Mouse (Mus musculus): Measurements from ENCODE around the gene Isca2.
A peak's percentile ranks its signal among the peaks of the same experiment; 100 is the strongest.

The Isca2 gene

GRCm38 (mm10) chr12:84773476-84773875, 425 bp downstream of the Isca2 start:
- DNase-seq (ENCODE audit: low spot score), result no peak

GRCm38 (mm10) chr12:84774376-84774775, 1.3 kb downstream of the Isca2 start:
- DNase-seq (ENCODE audit: low spot score), result no peak

- no peak for DNase-seq (ENCODE audit: low spot score)
Observed at GRCm38 (mm10) chr12:84776229-84776628, 3.2 kb downstream of the Isca2 start.

GRCm38 (mm10) chr12:84784604-84785381, 11.7 kb downstream of the Isca2 start:
- peak; percentile 94 for DNase-seq (ENCODE audit: low spot score)

- no peak for DNase-seq (ENCODE audit: low spot score)
Observed at GRCm38 (mm10) chr12:84786091-84786490, 13.0 kb downstream of the Isca2 start.

GRCm38 (mm10) chr12:84790853-84791252, 17.8 kb downstream of the Isca2 start:
- DNase-seq (ENCODE audit: low spot score), result no peak

GRCm38 (mm10) chr12:84792629-84793028, 19.6 kb downstream of the Isca2 start:
- DNase-seq (ENCODE audit: low spot score), result no peak

- DNase-seq (ENCODE audit: low spot score), result no peak
Observed at GRCm38 (mm10) chr12:84794647-84795046, 21.6 kb downstream of the Isca2 start.

- no peak for DNase-seq (ENCODE audit: low spot score)
Observed at GRCm38 (mm10) chr12:84799086-84799485, 26.0 kb downstream of the Isca2 start.

- DNase-seq (ENCODE audit: low spot score), result no peak
Observed at GRCm38 (mm10) chr12:84800419-84800818, 27.4 kb downstream of the Isca2 start.

- no peak for DNase-seq (ENCODE audit: low spot score)
Observed at GRCm38 (mm10) chr12:84801532-84802110, 28.6 kb downstream of the Isca2 start.

GRCm38 (mm10) chr12:84802625-84803024, 29.6 kb downstream of the Isca2 start:
- DNase-seq (ENCODE audit: low spot score), result no peak

- no peak for DNase-seq (ENCODE audit: low spot score)
Observed at GRCm38 (mm10) chr12:84805228-84805842, 32.3 kb downstream of the Isca2 start.

- no peak for DNase-seq (ENCODE audit: low spot score)
Observed at GRCm38 (mm10) chr12:84806010-84806409, 33.0 kb downstream of the Isca2 start.

- no peak for DNase-seq (ENCODE audit: low spot score)
Observed at GRCm38 (mm10) chr12:84806726-84807125, 33.7 kb downstream of the Isca2 start.

GRCm38 (mm10) chr12:84807351-84807750, 34.3 kb downstream of the Isca2 start:
- DNase-seq (ENCODE audit: low spot score), result no peak

GRCm38 (mm10) chr12:84809033-84809432, 36.0 kb downstream of the Isca2 start:
- DNase-seq (ENCODE audit: low spot score), result no peak

- no peak for DNase-seq (ENCODE audit: low spot score)
Observed at GRCm38 (mm10) chr12:84810810-84811209, 37.8 kb downstream of the Isca2 start.

GRCm38 (mm10) chr12:84811510-84811909, 38.5 kb downstream of the Isca2 start:
- no peak for DNase-seq (ENCODE audit: low spot score)

- no peak for DNase-seq (ENCODE audit: low spot score)
Observed at GRCm38 (mm10) chr12:84812004-84812403, 39.0 kb downstream of the Isca2 start.

- DNase-seq (ENCODE audit: low spot score), result no peak
Observed at GRCm38 (mm10) chr12:84813773-84814172, 40.7 kb downstream of the Isca2 start.

- DNase-seq (ENCODE audit: low spot score), result no peak
Observed at GRCm38 (mm10) chr12:84814663-84815325, 41.7 kb downstream of the Isca2 start.

- DNase-seq (ENCODE audit: low spot score), result no peak
Observed at GRCm38 (mm10) chr12:84818496-84818895, 45.4 kb downstream of the Isca2 start.
